Mouse (Mus musculus) testis, adult 2 months (tissue): ENCODE data around the gene Cass4.
A peak's percentile ranks its signal among the peaks of the same experiment; 100 is the strongest.

Experiments
- CTCF ChIP-seq: fragments of 200-500 bp; IDR thresholded peaks from 2 replicates; pipeline ENCODE4 v1.5.1; 2012; ENCODE audit warnings: low read depth, mild to moderate bottlenecking, inconsistent platforms, low read length, moderate library complexity; ENCODE audit not compliant: control insufficient read depth, insufficient read depth, insufficient replicate concordance
- POLR2A ChIP-seq: fragments of 200-500 bp; IDR thresholded peaks from 2 replicates; pipeline ENCODE4 v1.6.1; 2012; ENCODE audit warnings: low read depth, mild to moderate bottlenecking, inconsistent platforms, low read length, moderate library complexity; ENCODE audit not compliant: control insufficient read depth

DNA sequence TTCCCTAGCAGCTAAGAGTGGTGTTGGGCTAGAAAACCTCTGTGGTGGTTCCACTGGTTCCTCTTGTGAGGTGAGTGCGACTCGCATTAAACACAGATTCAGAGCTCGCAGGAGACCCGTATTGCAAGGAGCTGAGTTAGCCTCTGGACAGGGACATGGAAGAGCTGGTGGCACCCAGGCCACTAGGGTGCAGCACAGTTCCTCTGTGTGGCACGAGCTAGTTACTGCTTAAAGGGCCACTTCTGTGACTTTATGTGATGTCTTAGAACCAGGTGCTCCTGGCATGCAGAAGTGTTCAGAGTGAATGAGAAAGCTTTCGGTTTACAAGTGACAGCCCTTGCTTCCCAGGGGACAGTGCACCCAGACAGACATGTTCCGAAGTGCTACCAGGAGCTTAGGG, 15.3 kb upstream of the Cass4 start:
- TF ChIP-seq CTCF (peak; percentile 53; the same call in 1 of the 2 replicates), POLR2A (no peak)
